Mouse (Mus musculus) layer of hippocampus, postnatal 14 days (tissue): ENCODE data around the gene Cacna2d4. TPM values are rescaled to one million over a fixed set of nuclear protein-coding genes. Genes with fewer than 3 reads are reported as not detected.

Source experiments
- DNase-seq, 2 experiments: peaks; one replicate each; pipeline ENCODE4 v3.0.0; 2021 to 2022; ENCODE audit warnings: low spot score in 2 of 2, mixed read lengths in 1 of 2
- total RNA-seq, 2 experiments: library from RNA; stranded (reverse); gene quantifications; 2 replicates each; pipeline ENCODE4 v1.2.3; 2021

Cacna2d4 gene
- total RNA-seq, 2 experiments from 2014 or later: 0.90 to 1.5 TPM

DNA sequence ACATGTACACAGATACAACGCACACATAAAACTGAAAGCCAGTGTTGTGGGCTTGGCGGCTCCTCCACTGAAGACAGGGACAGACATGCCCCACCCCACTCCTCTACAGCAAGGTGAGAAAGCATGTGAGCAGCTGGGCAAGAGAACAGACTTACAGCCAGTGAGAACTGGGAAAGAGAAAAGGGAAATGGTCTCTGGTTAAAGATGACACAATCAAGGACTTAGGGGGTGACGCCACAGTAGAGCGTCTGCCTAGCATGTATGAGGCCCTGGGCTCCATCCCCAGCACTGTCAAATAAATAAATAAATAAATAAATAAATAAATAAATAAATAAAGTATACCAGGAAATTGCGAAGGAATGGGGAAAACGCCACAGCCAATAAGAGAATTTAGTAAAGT, 67.0 kb downstream of the Cacna2d4 start:
- no peak for DNase-seq

- DNase-seq: no peak
Measured at GRCm38 (mm10) chr6:119307867-119308413, 71.6 kb downstream of the Cacna2d4 start.

- DNase-seq: no peak
Measured at GRCm38 (mm10) chr6:119310176-119310575, 73.8 kb downstream of the Cacna2d4 start.

DNA sequence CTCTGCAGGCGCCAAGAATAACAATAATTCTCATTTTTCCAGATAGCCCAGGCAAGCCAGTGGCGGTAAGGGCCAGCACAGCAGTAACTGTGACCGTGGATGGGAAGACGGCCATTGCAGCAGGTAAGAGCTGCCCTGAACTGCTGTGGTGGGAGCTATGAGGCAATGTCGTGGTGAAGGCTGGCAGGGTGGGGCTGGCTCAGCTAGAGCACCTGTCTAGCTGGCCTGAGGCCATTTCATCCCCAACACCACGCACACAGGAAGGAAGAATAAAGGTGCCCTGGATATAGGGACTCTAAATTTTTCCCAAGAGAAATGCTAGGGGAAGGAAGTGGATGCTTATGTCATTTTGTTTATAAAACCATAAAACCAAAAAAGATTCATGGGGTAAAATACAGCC, 76.1 kb downstream of the Cacna2d4 start:
- no peak for DNase-seq

GRCm38 (mm10) chr6:119313096-119313495, 76.8 kb downstream of the Cacna2d4 start:
- no peak for DNase-seq

- no peak for DNase-seq
Measured at GRCm38 (mm10) chr6:119313588-119314375, 77.5 kb downstream of the Cacna2d4 start.

DNA sequence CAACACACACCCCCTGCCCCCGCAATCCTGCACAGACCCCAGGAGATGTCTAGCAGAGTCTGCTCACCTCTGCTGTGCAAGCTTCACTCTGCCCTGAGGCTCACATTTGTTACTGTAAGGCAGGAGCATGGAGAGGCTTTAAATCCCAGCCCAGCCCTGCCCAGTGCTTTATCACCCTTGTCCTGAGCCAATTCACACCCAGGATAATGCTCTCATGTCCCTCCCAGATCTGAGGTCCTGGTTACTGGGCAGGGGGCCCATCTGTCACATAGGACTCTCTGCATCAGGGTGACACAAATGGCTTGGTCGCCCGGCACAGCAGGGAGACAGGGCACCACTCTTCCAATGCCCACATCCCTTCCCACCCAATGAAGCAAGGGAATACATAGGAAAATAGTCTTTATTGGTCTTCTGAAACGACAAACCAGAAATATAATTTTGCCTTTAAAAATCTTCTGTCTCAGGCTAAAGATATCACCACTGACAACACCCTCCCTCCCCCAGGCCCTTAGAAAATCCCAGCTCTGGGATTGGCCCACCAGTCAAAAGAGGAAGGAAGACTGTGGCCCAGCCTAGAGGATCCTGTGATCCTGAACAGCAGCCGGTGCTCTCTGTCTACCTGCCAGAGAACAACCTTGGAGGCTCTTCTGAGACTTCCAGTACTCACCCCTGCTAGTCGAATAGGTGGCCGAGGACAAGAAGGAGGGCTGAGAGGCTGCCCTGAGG, 78.6 kb downstream of the Cacna2d4 start:
- DNase-seq: no peak

- DNase-seq: peak in 1 of 2 experiments; percentile 59
Measured at GRCm38 (mm10) chr6:119318732-119319131, 82.4 kb downstream of the Cacna2d4 start.

DNA sequence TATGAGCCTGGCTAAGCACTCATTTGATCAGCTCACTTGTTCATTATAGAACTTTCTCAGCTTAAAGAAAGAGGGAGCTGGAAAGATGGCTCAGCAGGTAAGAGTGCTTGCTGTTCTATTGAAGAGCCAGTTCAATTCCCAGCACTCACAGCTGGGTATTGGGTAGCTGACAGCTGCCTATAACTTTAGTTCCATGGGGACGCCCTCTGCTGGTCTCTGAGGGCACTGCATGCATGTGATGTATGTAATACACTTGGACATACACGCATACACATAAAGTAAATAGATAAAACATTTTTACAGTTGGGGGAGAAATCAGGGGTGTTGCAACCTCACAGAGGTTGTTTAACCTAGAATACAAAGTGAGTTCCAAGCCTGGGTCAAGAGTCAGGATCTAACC, 83.0 kb downstream of the Cacna2d4 start:
- DNase-seq: no peak

GRCm38 (mm10) chr6:119320481-119320880, 84.2 kb downstream of the Cacna2d4 start:
- DNase-seq: no peak

DNA sequence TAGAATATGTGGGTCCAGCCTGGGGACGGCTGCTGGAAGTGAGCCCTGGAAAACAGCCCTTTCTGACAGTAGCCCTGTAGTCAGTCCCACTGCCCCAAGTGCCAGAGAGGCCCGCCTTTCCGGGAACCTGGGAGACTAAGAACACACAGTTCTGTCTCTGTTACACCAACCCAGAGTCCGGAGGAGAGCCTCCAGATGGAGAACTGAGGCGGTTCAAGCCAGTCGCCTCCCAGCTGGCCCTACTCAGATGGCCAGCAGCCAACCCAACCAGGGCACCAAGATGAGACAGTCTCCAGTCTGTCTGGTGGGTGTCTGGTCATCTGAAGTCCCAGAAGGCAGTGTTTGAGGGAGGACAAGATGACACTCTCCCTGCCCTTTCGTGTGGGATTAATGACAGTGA, 85.4 kb downstream of the Cacna2d4 start:
- DNase-seq: no peak

GRCm38 (mm10) chr6:119324776-119325175, 88.5 kb downstream of the Cacna2d4 start:
- DNase-seq: no peak

- DNase-seq: no peak
Measured at GRCm38 (mm10) chr6:119325978-119326377, 89.7 kb downstream of the Cacna2d4 start.

DNA sequence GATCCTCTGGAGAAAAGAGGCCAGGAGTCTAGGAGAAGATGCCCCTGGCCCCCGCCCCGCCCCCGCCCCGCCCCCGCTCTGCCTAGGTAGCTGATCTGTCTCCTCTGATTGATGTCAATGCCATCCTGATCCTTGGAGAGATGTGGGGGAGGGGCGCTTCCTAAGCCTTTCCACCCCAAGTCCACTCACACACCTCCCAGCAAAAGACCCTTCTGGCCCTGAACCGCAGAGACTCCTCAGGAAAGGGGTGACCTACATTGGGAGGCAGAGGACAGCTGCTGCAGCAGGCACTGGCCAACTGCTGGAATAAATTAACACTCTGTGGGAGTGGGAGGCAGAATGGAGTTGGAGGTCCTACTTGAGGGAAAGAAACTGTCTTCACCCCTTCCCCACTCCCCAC, 90.2 kb downstream of the Cacna2d4 start:
- no peak for DNase-seq

DNA sequence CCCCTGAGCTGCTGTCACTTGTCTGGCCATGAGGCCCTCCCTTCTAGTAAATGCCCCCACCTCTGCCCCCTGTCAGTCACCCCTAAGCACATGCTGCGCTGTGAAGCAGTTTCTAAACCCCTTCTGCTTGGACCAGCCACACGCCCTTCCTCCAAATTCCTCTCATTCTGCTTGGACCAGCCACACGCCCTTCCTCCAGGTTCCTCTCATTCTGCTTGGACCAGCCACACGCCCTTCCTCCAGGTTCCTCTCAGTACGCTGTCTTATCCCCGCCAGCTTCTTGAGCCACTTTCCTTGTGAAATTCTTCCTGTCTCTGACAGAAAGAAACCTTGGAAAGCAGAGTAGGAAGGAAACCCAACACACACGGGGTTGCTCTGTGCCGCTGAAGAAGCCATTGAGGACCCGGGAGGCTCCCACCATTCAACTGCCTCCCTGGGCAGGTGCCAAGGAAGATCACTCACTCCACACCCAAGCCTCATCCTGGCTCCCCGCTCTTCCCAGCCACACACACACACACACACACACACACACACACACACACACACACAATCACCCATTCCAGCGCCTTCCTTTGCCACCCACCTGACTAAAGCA, 92.3 kb downstream of the Cacna2d4 start:
- no peak for DNase-seq

DNA sequence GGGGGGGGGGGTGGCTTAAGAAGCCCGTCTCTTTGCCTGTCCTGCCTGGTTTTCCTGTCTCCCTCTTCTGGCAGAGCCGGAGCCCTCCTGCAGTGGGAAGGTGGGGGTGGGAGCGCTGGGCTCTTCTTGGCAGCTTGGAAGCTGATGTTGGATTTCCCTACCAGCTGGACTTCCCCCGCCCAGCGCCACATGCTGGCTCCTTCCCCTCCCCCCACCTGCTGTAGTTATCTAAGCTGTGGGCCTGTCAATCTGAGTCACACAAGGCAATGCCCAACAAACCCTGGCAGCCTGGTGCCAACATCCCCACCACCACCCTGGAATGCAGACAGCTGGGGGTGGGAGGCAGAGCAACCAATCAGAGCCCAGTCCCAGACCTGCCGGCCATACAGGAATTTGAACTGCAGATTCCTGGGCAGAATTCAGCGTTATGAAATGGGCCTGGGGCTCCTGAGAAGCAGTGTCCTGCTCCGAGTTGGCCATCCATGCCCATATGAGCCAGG, 92.9 kb downstream of the Cacna2d4 start:
- peak; percentile 77 to 89 for DNase-seq

DNA sequence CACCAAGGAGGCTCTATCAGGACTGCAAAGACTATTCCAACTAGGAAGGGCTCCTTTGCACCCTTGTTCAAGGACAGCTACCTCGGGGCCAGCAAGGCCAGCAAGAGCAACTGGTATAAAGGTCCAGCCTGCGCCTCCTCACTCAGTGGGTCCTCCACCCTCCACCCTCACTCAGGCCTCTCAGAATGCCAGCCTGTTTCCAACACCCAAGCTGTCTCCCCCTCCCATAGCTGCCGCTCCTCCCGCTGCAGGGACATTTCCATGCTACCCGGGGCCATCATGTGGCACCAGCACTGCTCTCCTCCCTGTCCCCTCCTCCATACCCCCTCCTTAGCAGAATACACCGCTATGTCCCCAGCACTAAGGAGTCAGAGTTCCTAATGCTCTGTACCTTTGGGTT, 93.6 kb downstream of the Cacna2d4 start:
- peak in 1 of 2 experiments; percentile 58 for DNase-seq

DNA sequence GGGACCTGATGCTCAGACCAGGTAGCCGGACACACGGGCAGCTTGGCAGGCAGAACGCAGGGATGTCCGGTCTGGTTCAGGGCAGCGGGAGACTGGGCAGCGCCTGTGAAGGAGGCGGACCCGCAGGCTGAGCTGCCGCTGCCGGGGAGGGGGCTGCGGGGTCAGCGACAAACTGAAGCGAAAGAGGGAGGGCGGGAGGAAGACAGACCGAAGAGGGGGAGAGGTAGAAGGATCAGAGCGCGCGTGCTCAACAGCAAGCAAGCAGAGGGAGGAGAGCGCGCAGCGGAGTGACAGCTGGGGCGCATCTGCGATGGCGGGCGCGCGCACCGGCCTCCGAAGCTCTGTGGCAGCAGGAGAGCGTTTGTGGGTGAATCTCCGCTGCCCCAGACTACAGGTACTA, 94.2 kb downstream of the Cacna2d4 start, which contains the start of gene Lrtm2:
Gene Lrtm2 (minus strand): TSS at position 261 of the 400 bp plus-strand sequence.
- DNase-seq: peak in 1 of 2 experiments; percentile 50

DNA sequence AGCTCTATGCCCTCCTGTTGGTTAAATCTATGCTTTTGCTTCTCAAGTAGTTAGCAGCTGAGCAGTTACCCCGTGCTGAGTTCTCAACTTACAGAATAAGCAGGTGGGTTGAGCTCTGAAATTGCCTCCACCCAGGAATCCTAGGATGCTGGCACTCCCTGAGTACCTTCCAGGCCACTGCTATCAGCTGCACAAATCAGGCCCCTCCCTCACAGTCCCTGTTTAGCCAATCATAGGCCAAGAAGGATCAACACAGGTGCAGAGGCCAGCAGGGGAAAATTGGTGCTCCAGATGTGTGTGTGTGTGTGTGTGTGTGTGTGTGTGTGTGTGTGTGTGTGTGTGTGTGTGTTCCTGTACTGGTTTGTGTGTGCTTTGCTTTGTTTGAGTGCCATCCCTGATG, 95.8 kb downstream of the Cacna2d4 start:
- DNase-seq: no peak

DNA sequence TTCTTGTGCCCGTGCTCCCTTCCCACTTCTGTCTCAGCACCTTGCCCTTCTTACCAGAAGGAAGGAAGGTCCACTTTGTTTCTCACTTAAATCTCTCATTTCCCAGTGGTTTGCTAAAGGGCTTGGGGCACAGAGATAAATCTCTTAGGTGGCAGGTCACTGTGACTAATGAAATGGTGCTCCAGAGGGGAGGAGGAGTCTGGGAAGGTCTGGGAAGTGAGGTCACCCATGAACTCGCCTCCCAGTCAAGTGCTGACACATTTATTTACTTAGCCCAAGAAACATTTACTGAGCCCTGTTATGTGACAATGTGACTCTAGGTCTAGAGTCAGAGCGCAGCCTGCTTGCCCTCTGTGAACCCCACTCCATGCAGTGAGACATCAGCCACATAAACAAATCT, 96.9 kb downstream of the Cacna2d4 start:
- DNase-seq: no peak

- no peak for DNase-seq
Measured at GRCm38 (mm10) chr6:119333831-119334230, 97.5 kb downstream of the Cacna2d4 start.

DNA sequence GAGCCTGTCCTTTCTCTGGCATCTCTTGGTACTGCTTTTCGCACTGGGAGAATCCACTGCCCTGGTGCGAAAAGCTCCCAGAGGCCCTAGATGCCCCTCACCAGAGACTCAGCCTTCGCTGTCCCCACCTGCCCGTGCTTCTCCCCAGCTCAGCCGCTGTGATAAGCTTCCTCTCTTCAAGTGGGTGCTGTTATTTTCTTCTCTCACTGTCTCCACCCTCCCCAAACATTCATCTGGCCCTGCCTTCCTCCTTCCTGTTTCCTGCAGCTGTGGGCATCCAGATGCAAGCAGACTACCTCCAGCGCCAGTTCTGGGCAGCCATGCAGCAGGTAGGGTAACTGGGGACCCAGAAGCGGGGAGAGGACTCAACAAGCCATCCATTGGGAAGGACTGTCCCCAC, 99.8 kb downstream of the Cacna2d4 start:
- no peak for DNase-seq
